Mouse (Mus musculus): ENCODE measurements around the gene Tctex1d4. TPM values are rescaled to one million over a fixed set of nuclear protein-coding genes. Genes with fewer than 3 reads are reported as not detected.

Gene Tctex1d4
- total and polyA plus RNA-seq, 3 experiments = 0.31 to 1.3 TPM; not detected in 1

DNA sequence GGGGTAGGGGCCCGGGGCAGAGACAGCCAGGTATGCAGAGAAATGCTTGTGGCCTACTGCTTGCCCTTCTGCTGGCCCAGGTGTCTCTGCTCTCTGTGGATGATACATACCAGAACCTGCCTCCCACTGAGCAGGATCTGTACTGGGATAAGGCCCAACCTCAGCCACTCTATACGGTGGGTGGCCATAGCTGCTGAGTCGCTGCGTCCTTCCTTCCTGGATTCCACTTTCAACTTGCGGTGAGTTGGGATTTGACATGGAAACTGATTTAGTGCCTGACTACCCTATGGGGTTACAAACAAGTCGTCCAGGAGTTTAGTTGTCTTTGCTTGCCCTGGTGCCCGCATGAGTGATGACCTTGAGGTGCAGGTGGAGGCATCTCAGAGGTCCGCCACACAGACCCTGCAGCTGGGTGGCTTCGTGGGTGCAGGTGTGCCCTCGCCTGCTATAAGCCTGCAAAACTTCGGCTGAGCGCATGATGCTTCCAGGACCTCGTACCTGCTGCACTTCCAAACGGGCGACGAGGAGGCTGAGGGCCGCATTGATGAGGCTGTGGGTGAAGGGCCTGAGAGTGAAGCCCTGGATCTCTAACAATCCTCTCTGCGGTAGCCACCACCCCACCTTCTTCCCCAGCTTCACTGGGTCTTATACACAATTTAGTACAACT, 21.6 kb downstream of the Tctex1d4 start:
- Histone ChIP-seq H3K27me3 (ENCODE audit: control insufficient read depth in 1 of 2, insufficient read depth in 2 of 2, low read length in 2 of 2) (no peaks in the 10 kb centered on the region), H3K9me3 (replicated peaks; ENCODE audit: insufficient read depth, low read length) (no peaks in the 10 kb centered on the region), H3K27ac (ENCODE audit: control insufficient read depth, low read depth, low read length) (no peak overlapping the region), H3K4me3 (ENCODE audit: control insufficient read depth in 1 of 2, insufficient read depth in 1 of 2, low read depth in 2 of 2, low read length in 2 of 2) (no peak overlapping the region), H3K79me2 (ENCODE audit: control insufficient read depth, insufficient read depth, low read length, poor library complexity) (peaks cover 12% of the 10 kb centered on the region), H3K9ac (ENCODE audit: control insufficient read depth, low read depth, low read length, poor library complexity, severe bottlenecking) (no peak overlapping the region), H3K36me3 (ENCODE audit: control insufficient read depth in 1 of 2, insufficient read depth in 2 of 2, low read length in 2 of 2) (peaks cover 12% of the 10 kb centered on the region in 2 experiments), H3K4me1 (ENCODE audit: control insufficient read depth in 1 of 2, insufficient read depth in 2 of 2, low read length in 2 of 2) (peaks cover 0 to 11% of the 10 kb centered on the region in 2 experiments; a peak in 2 of 4 replicates)
- no peak for TF ChIP-seq HCFC1 (IDR thresholded peaks at IDR 0.05; ENCODE audit: low read depth, low read length)
- TF ChIP-seq ZMIZ1 (IDR thresholded peaks at IDR 0.05; ENCODE audit: low read depth, low read length) = no peak; the same call in 1 of the 2 replicates
- no peak for TF ChIP-seq UBTF (IDR thresholded peaks at IDR 0.05; ENCODE audit: borderline replicate concordance, insufficient read depth, low read depth, low read length)
- no peak for TF ChIP-seq RAD21 (IDR thresholded peaks at IDR 0.05; ENCODE audit: low read depth, low read length)
- TF ChIP-seq POLR2AphosphoS5 (IDR thresholded peaks at IDR 0.05; ENCODE audit: borderline replicate concordance, low read depth, low read length) = peak; percentile 31; the same call in 1 of the 2 replicates
- no peak for TF ChIP-seq MAZ (IDR thresholded peaks at IDR 0.05; ENCODE audit: low read depth, low read length)
- no peak for TF ChIP-seq NELFE (IDR thresholded peaks at IDR 0.05; ENCODE audit: low read depth, low read length)
- TF ChIP-seq POLR2A (IDR thresholded peaks at IDR 0.05; ENCODE audit: control insufficient read depth in 1 of 2, insufficient read depth in 1 of 2, low read depth in 1 of 2, low read length in 2 of 2, poor library complexity in 1 of 2) = peak in 1 of 2 experiments; percentile 35; a peak in 2 of 4 replicates
- TF ChIP-seq KAT2A (conservative IDR thresholded peaks at IDR 0.05; ENCODE audit: low read depth, low read length) = no peak
- DNase-seq (ENCODE audit: low read depth, low spot score) = peak; percentile 55

DNA sequence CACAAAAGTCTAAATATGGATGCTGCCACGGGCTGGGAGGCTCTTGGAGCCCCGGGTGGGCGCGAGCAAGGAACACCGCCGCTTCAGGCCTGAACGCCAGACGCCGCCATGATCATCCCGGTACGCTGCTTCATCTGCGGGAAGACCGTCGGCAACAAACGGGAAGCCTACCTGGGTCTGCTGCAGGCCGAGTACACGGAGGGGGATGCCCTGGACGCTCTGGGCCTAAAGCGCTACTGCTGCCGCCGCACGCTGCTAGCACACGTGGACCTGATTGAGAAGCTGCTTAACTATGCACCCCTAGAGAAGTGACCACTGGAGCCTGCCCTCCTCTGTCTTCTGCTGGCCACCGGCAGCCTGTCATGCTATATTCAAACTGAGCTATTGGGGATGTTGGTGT, 22.2 kb downstream of the Tctex1d4 start:
- no peak for TF ChIP-seq ZC3H11A (IDR thresholded peaks at IDR 0.05; ENCODE audit: low read depth, low read length)
- 0 out of 4 replicates have a peak, but pooled peaks of 1 of the 2 experiments have one; percentile 12 for TF ChIP-seq POLR2A (IDR thresholded peaks at IDR 0.05; ENCODE audit: control insufficient read depth in 1 of 2, insufficient read depth in 1 of 2, low read depth in 1 of 2, low read length in 2 of 2, poor library complexity in 1 of 2)
- Histone ChIP-seq H3K9me3 (replicated peaks; ENCODE audit: insufficient read depth, low read length) (no peaks in the 10 kb centered on the region), H3K4me3 (ENCODE audit: control insufficient read depth in 1 of 2, insufficient read depth in 1 of 2, low read depth in 2 of 2, low read length in 2 of 2) (no peak overlapping the region), H3K36me3 (ENCODE audit: control insufficient read depth in 1 of 2, insufficient read depth in 2 of 2, low read length in 2 of 2) (peaks cover 15 to 16% of the 10 kb centered on the region in 2 experiments), H3K27ac (ENCODE audit: control insufficient read depth, low read depth, low read length) (no peak overlapping the region), H3K27me3 (ENCODE audit: control insufficient read depth in 1 of 2, insufficient read depth in 2 of 2, low read length in 2 of 2) (no peaks in the 10 kb centered on the region), H3K9ac (ENCODE audit: control insufficient read depth, low read depth, low read length, poor library complexity, severe bottlenecking) (no peak overlapping the region), H3K4me1 (ENCODE audit: control insufficient read depth in 1 of 2, insufficient read depth in 2 of 2, low read length in 2 of 2) (peaks cover 0 to 18% of the 10 kb centered on the region in 2 experiments; a peak in 2 of 4 replicates), H3K79me2 (ENCODE audit: control insufficient read depth, insufficient read depth, low read length, poor library complexity) (peaks cover 19% of the 10 kb centered on the region)
- DNase-seq (ENCODE audit: low read depth, low spot score) = no peak

Data from MEL (cell line).